Mouse (Mus musculus): Measurements from ENCODE around the gene 1700020N01Rik.

Gene 1700020N01Rik

GRCm38 (mm10) chr10:21592896-21593380, at the start of gene 1700020N01Rik:
1700020N01Rik (plus strand) TSS chr10:21593145.
- no peak for DNase-seq

DNA sequence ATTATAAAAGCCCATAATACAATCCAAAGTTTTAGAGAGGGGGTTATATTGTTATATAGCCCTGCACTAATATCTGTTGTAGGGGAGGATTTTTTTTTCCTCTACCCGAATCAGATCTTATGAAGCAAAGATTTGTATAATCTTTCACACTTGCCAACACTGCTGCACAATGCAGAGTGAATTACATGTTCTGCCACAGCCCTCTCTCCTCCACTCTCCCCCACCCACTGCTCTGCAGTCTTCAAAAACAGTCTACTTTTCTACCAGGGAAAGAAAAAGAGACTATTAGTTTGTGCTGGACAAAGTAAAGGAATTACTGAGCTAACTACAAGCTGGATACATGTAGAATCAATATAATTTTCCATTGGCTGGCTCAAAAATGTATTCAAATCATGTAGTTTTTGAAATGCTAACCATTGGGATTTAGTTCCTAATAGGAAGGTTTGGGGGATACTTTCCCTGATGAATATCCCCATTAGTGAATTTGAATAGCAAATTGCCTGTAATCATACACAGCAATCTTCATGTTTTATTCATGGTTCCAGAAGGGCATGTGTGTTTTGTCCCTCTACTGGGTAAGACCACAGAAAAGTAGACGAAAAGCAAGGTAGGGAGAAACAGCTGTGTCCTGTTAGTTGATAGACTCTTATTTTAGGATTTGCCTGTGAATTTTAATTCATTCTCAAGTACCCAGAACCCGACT, 49.2 kb upstream of the 1700020N01Rik start:
- no peak for DNase-seq

- DNase-seq, result no peak
Observed at GRCm38 (mm10) chr10:21544721-21545120, 48.2 kb upstream of the 1700020N01Rik start.

GRCm38 (mm10) chr10:21545446-21545845, 47.5 kb upstream of the 1700020N01Rik start:
- DNase-seq, result peak; percentile 63

GRCm38 (mm10) chr10:21548871-21549505, 44.0 kb upstream of the 1700020N01Rik start:
- DNase-seq, result no peak

- DNase-seq, result no peak
Observed at GRCm38 (mm10) chr10:21552967-21553682, 39.8 kb upstream of the 1700020N01Rik start.

- DNase-seq, result no peak
Observed at GRCm38 (mm10) chr10:21553683-21554035, 39.3 kb upstream of the 1700020N01Rik start.

GRCm38 (mm10) chr10:21554896-21555580, 37.9 kb upstream of the 1700020N01Rik start:
- no peak for DNase-seq

DNA sequence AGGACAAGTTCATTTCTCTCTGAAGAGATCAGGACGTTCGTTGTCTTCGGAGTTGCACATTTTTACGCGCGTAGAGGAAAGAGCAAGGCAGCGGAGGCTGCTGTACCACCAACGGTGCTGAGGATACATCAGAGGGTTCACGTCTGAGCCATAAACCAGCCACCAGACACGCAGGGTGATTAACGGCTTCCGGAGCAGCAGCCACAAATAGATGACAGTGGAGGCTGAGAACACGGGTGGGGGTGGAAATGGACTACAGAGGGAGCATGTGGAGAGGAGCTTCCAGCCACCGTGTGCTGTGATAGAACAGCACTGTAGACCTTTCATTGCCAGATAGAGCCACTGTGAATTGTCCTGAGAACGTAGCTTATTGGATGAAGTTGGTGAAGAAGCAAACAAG, 33.2 kb upstream of the 1700020N01Rik start:
- no peak for DNase-seq

GRCm38 (mm10) chr10:21561181-21561580, 31.8 kb upstream of the 1700020N01Rik start:
- DNase-seq, result no peak

- DNase-seq, result no peak
Observed at GRCm38 (mm10) chr10:21563446-21563845, 29.5 kb upstream of the 1700020N01Rik start.

- DNase-seq, result no peak
Observed at GRCm38 (mm10) chr10:21564189-21564588, 28.8 kb upstream of the 1700020N01Rik start.

DNA sequence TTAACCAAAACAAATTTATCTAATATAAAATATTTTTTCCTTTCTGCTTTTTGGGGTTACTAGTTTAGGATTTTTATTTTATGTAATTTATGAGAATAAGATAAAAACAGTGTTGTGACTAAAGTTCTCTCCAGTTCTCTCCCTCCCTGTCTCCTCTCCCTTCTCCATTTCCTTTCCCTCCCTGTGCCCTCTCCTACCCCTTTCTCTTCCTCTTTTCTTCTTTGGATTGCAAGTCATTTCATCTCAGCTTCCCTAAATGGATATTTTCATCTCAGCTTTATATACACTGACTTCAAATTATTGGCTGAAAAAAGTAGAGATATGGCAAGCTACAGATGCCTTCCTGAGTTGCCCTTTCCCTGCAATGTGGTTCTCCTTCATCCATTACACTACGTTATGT, 26.9 kb upstream of the 1700020N01Rik start:
- DNase-seq, result no peak

DNA sequence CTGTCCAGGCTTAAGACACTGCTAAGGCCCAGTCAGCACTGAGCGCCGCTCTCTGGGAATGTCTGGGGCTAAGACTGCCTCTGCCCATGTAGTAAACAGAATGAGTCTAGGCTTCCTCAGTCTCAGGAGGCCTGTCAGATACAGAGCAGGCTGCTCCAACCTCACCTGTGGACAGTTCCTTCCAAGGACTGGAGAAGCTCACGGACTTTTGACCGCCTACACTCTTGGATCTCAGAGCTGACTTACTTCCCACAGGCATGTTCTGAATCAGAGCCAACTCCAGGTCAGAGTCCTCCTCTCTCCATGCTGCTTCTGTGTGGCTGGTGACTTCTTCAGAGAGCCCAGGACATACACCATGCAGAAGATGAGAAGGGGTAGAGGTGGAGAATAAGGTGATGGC, 21.3 kb upstream of the 1700020N01Rik start:
- no peak for DNase-seq

DNA sequence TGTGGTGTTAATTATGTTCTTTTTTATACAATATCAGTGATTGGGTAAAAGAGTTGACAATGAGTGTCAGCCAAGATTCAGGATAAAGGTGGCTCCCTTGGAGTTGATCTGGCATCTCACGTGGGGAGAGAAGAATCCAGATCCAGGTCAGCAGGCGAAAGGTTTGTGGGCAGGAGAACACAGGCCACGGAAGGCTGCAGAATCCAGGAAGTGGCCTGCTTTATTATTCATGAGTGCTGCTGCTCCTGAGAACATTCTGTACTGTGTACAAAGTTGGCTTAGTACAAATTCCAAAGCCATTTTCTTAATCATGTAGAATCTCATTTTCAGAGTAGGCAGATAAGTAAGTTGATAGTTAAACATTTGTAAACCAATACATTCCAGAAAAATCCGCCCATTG, 19.2 kb upstream of the 1700020N01Rik start:
- DNase-seq, result no peak

- DNase-seq, result no peak
Observed at GRCm38 (mm10) chr10:21575806-21576378, 17.1 kb upstream of the 1700020N01Rik start.

DNA sequence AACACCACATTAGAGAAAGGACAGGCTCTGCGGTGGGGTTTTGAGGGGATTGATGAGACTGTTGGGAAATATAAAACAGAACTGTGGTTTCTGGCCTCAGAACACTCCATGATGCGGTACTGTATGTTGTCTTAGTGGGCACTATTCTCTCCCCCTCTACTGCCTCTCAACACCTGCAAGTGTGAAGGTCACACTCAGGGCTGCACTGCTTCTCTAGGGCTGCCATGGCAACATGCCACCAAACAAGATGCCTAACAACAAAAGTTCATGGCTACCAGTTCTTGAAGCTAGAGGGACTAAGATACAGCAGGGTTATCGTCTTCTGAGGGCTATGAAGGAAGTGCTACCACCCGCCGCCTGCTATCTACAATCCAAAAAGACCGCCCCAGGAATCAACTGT, 15.1 kb upstream of the 1700020N01Rik start:
- DNase-seq, result no peak

- no peak for DNase-seq
Observed at GRCm38 (mm10) chr10:21581546-21581945, 11.4 kb upstream of the 1700020N01Rik start.

GRCm38 (mm10) chr10:21587041-21587440, 5.9 kb upstream of the 1700020N01Rik start:
- DNase-seq, result no peak

DNA sequence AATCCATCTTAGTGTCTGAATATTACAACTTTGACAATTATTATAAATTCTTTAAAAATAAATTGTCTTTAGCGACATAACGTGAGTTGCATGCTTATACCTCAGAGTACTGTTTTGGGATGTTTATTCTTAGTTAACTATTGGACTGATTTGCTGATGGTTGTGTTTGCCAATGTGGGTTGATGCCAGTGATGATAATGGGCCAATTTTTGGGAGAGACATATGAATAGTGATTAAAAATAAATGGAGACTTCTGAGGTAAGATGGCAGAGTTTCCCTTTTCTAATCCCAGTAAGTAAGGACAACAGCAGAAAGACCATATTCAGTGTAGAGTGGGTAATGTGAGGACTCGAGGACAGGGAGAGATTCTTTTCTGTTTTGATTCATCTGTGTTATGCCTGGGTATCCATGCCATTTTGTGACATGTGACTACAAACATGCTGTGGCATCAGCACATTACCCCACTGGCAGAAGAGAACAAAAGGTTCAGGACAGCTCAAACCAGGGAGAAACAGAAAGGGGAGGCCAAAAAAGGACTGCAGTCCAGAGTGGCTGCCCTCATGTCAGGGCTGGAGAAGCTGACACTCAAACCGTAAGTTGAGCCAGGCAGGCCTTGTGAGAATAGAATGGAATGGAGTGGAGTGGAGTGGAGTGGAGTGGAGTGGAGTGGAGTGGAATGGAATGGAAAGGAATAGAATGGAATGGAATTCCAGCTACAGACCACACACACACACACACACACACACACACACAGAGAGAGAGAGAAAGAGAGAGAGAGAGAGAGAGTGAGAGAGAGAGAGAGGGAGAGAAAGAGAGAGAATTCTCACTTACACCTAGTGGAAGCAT, 4.7 kb upstream of the 1700020N01Rik start:
- no peak for DNase-seq

GRCm38 (mm10) chr10:21600931-21601330, 8.0 kb downstream of the 1700020N01Rik start:
- DNase-seq, result peak; percentile 77

DNA sequence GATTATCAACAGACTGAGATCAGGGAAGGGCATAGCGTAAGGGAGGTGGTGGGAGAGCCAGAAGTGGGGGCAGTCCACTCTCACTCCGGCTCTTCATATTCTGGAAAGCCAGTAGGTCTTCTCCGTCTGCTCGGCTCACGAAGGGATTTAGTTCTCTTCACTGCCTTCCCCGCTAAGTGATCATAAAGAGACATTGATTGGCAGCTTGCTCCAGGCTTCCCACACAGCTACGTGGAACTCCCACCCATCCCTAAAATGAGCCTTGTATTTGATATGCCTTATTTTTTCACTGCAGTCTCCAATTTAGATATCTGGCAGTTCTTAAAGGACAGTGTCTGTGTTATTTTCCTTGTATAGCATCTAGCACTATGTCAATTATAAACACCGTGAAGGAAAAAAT, 11.5 kb downstream of the 1700020N01Rik start:
- DNase-seq, result no peak

Measured in lung, postnatal 10 days (tissue).